Mouse (Mus musculus) lung, embryonic 16.5 days (tissue): ENCODE measurements around the gene Cpa3. TPM values are rescaled to one million over a fixed set of nuclear protein-coding genes. Genes with fewer than 3 reads are reported as not detected.

ENCODE experiments used
- ATAC-seq: fragments of 200-750 bp; cut with Nextera tagmentation; 2 replicates; pipeline ENCODE4 v1.8.0; 2017; ENCODE audit warnings: low read depth, mild to moderate bottlenecking, moderate library complexity
- H3K27ac ChIP-seq: fragments of 300-500 bp; sonication (generic); 2 replicates; pipeline ENCODE4 v1.5.1; 2014; ENCODE audit warnings: mild to moderate bottlenecking, control low read depth, low read length
- H3K27me3 ChIP-seq: fragments of 300-500 bp; sonication (generic); 2 replicates; pipeline ENCODE4 v1.6.1; 2014; ENCODE audit warnings: low read depth, low read length, mixed read lengths; ENCODE audit not compliant: control insufficient read depth, insufficient read depth
- H3K36me3 ChIP-seq: fragments of 300-500 bp; sonication (generic); 2 replicates; pipeline ENCODE4 v1.6.1; 2014; ENCODE audit warnings: low read length; ENCODE audit not compliant: control insufficient read depth, insufficient read depth
- H3K4me1 ChIP-seq: fragments of 300-500 bp; sonication (generic); replicated peaks from 2 replicates; pipeline ENCODE4 v1.6.1; 2014; ENCODE audit warnings: low read length, mixed read lengths; ENCODE audit not compliant: control insufficient read depth, insufficient read depth
- H3K4me2 ChIP-seq: fragments of 300-500 bp; sonication (generic); 2 replicates; pipeline ENCODE4 v1.6.1; 2014; ENCODE audit warnings: low read depth, low read length, control low read depth
- H3K4me3 ChIP-seq: fragments of 300-500 bp; sonication (generic); 2 replicates; pipeline ENCODE4 v1.5.1; 2014; ENCODE audit warnings: mild to moderate bottlenecking, low read length, control low read depth
- H3K9ac ChIP-seq: fragments of 300-500 bp; sonication (generic); 2 replicates; pipeline ENCODE4 v1.6.1; 2014; ENCODE audit warnings: low read length, control low read depth
- H3K9me3 ChIP-seq: fragments of 300-500 bp; sonication (generic); 2 replicates; pipeline ENCODE4 v1.6.1; 2016; ENCODE audit warnings: low read length; ENCODE audit not compliant: control insufficient read depth
- WGBS: fragments of 180-500 bp; shearing (Covaris S2); extraction: QIAGEN DNeasy Blood & Tissue Kit; methylation state at CpG from one replicate; pipeline ENCODE4 v1.1.7; 2014; 5-methylcytosine and 5-hydroxymethylcytosine counted together
- polyA plus RNA-seq: library from polyadenylated mRNA; unstranded; fragments of >200 nt; fragmentation: Nextera tagmentation; extraction: Ambion mirVana; gene quantifications from 2 replicates; pipeline ENCODE4 v1.2.1, GENCODE M21; 2015

The Cpa3 gene
- 7.2 and 9.3 TPM in 2 replicates for polyA plus RNA-seq

GRCm38 (mm10) chr3:20242050-20242449 is at the start of gene Cpa3:
Cpa3 (minus strand) TSS chr3:20242181.
- no peak for ATAC-seq
- Histone ChIP-seq H3K4me3 (no peak within 1 kb of the TSS), H3K27me3 (no peaks in the 10 kb centered on the region), H3K4me2 (no peak within 1 kb of the TSS), H3K4me1 (no peaks in the 10 kb centered on the region), H3K27ac (no peak within 1 kb of the TSS), H3K36me3 (no peaks in the 10 kb centered on the region), H3K9me3 (no peaks in the 10 kb centered on the region), H3K9ac (no peak within 1 kb of the TSS)
- 69% methylated on average over 3 of the region's 3 CpGs for WGBS

GRCm38 (mm10) chr3:20291370-20291769 is 49.4 kb upstream of the Cpa3 start:
- H3K4me2 ChIP-seq, result no peak overlapping the region
- H3K9me3 ChIP-seq, result no peaks in the 10 kb centered on the region
- H3K36me3 ChIP-seq, result no peaks in the 10 kb centered on the region
- H3K4me1 ChIP-seq, result no peaks in the 10 kb centered on the region
- ATAC-seq, result no peak
- no peak overlapping the region for H3K4me3 ChIP-seq
- H3K27me3 ChIP-seq, result no peaks in the 10 kb centered on the region
- H3K9ac ChIP-seq, result no peak overlapping the region
- no peak overlapping the region for H3K27ac ChIP-seq

- WGBS, result 64% methylated on average over 2 of the region's 2 CpGs
- H3K4me2 ChIP-seq, result no peak overlapping the region
- H3K27me3 ChIP-seq, result no peaks in the 10 kb centered on the region
- ATAC-seq, result 0 out of 2 replicates have a peak, but pooled peaks have one; percentile 43
- no peak overlapping the region for H3K27ac ChIP-seq
- no peaks in the 10 kb centered on the region for H3K4me1 ChIP-seq
- no peak overlapping the region for H3K4me3 ChIP-seq
- no peaks in the 10 kb centered on the region for H3K36me3 ChIP-seq
- no peak overlapping the region for H3K9ac ChIP-seq
- H3K9me3 ChIP-seq, result no peaks in the 10 kb centered on the region
These were observed 46.8 kb upstream of the Cpa3 start for GRCm38 (mm10) chr3:20288761-20289160.

GRCm38 (mm10) chr3:20281796-20282195 is 39.8 kb upstream of the Cpa3 start:
- 39% methylated on average over 1 of the region's 1 CpGs for WGBS
- no peaks in the 10 kb centered on the region for H3K9me3 ChIP-seq
- no peak for ATAC-seq
- no peak overlapping the region for H3K9ac ChIP-seq
- no peak overlapping the region for H3K4me2 ChIP-seq
- no peaks in the 10 kb centered on the region for H3K27me3 ChIP-seq
- no peak overlapping the region for H3K27ac ChIP-seq
- H3K4me1 ChIP-seq, result no peaks in the 10 kb centered on the region
- no peaks in the 10 kb centered on the region for H3K36me3 ChIP-seq
- no peak overlapping the region for H3K4me3 ChIP-seq

- H3K9ac ChIP-seq, result no peak within 1 kb of the TSS
- no peaks in the 10 kb centered on the region for H3K4me1 ChIP-seq
- no peak within 1 kb of the TSS for H3K4me2 ChIP-seq
- ATAC-seq, result no peak
- no peak within 1 kb of the TSS for H3K27ac ChIP-seq
- no peaks in the 10 kb centered on the region for H3K27me3 ChIP-seq
- WGBS, result 83% methylated on average over 3 of the region's 3 CpGs
- no peaks in the 10 kb centered on the region for H3K36me3 ChIP-seq
- H3K4me3 ChIP-seq, result no peak within 1 kb of the TSS
- H3K9me3 ChIP-seq, result no peaks in the 10 kb centered on the region
These were observed 33.7 kb upstream of the Cpa3 start, which contains the start of gene Cpb1 for GRCm38 (mm10) chr3:20275633-20276032. Cpb1 (minus strand) TSS chr3:20275733.

- 0 out of 2 replicates have a peak, but pooled peaks cover 2% of the 10 kb centered on the region for H3K4me1 ChIP-seq
- H3K36me3 ChIP-seq, result no peaks in the 10 kb centered on the region
- peak; percentile 84 for ATAC-seq
- no peak overlapping the region for H3K4me3 ChIP-seq
- WGBS, result 15% methylated on average over 9 of the region's 9 CpGs
- H3K27ac ChIP-seq, result peak overlapping the region; percentile 6; the same call in 1 of the 2 replicates
- no peak overlapping the region for H3K9ac ChIP-seq
- H3K4me2 ChIP-seq, result 0 out of 2 replicates have a peak overlapping the region, but pooled peaks have one; percentile 6
- H3K27me3 ChIP-seq, result no peaks in the 10 kb centered on the region
- H3K9me3 ChIP-seq, result no peaks in the 10 kb centered on the region
These were observed 12.8 kb upstream of the Cpa3 start for GRCm38 (mm10) chr3:20254566-20255479.

- Histone ChIP-seq H3K4me1 (no peaks in the 10 kb centered on the region), H3K9me3 (no peaks in the 10 kb centered on the region), H3K4me2 (no peak overlapping the region), H3K36me3 (no peaks in the 10 kb centered on the region), H3K27ac (no peak overlapping the region), H3K4me3 (no peak overlapping the region), H3K9ac (no peak overlapping the region), H3K27me3 (no peaks in the 10 kb centered on the region)
- WGBS, result 63% methylated on average over 1 of the region's 1 CpGs
- no peak for ATAC-seq
These were observed 1.9 kb upstream of the Cpa3 start for GRCm38 (mm10) chr3:20243913-20244312.

GRCm38 (mm10) chr3:20239741-20240140 is 2.2 kb downstream of the Cpa3 start:
- no peak for ATAC-seq
- Histone ChIP-seq H3K4me2 (no peak overlapping the region), H3K27ac (no peak overlapping the region), H3K36me3 (no peaks in the 10 kb centered on the region), H3K9me3 (no peaks in the 10 kb centered on the region), H3K4me3 (no peak overlapping the region), H3K27me3 (no peaks in the 10 kb centered on the region), H3K9ac (no peak overlapping the region), H3K4me1 (no peaks in the 10 kb centered on the region)
- WGBS, result 85% methylated on average over 3 of the region's 3 CpGs

- no peak for ATAC-seq
- no peak overlapping the region for H3K9ac ChIP-seq
- no peaks in the 10 kb centered on the region for H3K27me3 ChIP-seq
- no peaks in the 10 kb centered on the region for H3K4me1 ChIP-seq
- H3K27ac ChIP-seq, result no peak overlapping the region
- no peaks in the 10 kb centered on the region for H3K9me3 ChIP-seq
- no peaks in the 10 kb centered on the region for H3K36me3 ChIP-seq
- WGBS, result 43% methylated on average over 1 of the region's 1 CpGs
- H3K4me3 ChIP-seq, result no peak overlapping the region
- no peak overlapping the region for H3K4me2 ChIP-seq
These were observed 5.0 kb downstream of the Cpa3 start for GRCm38 (mm10) chr3:20236965-20237364.
